Mouse (Mus musculus): ENCODE data around the gene Ecsit. TPM values are rescaled to one million over a fixed set of nuclear protein-coding genes. Genes with fewer than 3 reads are reported as not detected.

The Ecsit gene
- polyA plus RNA-seq (2017; shearing (Covaris generic)), result 44.4 TPM

GRCm38 (mm10) chr9:22085022-22085834 lies at the start of gene Ecsit:
Gene Ecsit (minus strand): TSS chr9:22085438.

GRCm38 (mm10) chr9:22116740-22117426 lies 31.6 kb upstream of the Ecsit start, which contains the start of gene Elof1:
Gene Elof1 (minus strand): TSS chr9:22117172.

GRCm38 (mm10) chr9:22098993-22099696 lies 13.9 kb upstream of the Ecsit start, which contains the start of gene Cnn1:
Gene Cnn1 (plus strand): TSS chr9:22099216.

GRCm38 (mm10) chr9:22070791-22071573 lies 14.3 kb downstream of the Ecsit start, which contains the start of the genes Gm49318 and Zfp653:
Gene Gm49318 (minus strand): TSS chr9:22071259.
Gene Zfp653 (minus strand): TSS chr9:22071376.

GRCm38 (mm10) chr9:22051958-22052254 lies 33.3 kb downstream of the Ecsit start, which contains the start of gene Elavl3:
Gene Elavl3 (minus strand): TSS chr9:22052023.

Other genes with a start within 250 kb of the Ecsit start
- not detected for gene Angptl8, start 249.9 kb downstream of the Ecsit start, polyA plus RNA-seq (2017; shearing (Covaris generic))
- gene Dock6, start 232.8 kb downstream of the Ecsit start, polyA plus RNA-seq (2017; shearing (Covaris generic)), result 4.0 TPM
- 11.8 TPM for gene Rab3d, start 167.2 kb downstream of the Ecsit start, polyA plus RNA-seq (2017; shearing (Covaris generic))
- gene Ccdc159, start 158.0 kb downstream of the Ecsit start, polyA plus RNA-seq (2017; shearing (Covaris generic)), result 0.42 TPM
- 5.5 TPM for gene Tmem205, start 157.9 kb downstream of the Ecsit start, polyA plus RNA-seq (2017; shearing (Covaris generic))
- gene Plppr2, start 148.4 kb downstream of the Ecsit start, polyA plus RNA-seq (2017; shearing (Covaris generic)), result 1.8 TPM
- 9.2 TPM for gene Swsap1, start 129.7 kb downstream of the Ecsit start, polyA plus RNA-seq (2017; shearing (Covaris generic))
- gene Epor, start 121.9 kb downstream of the Ecsit start, polyA plus RNA-seq (2017; shearing (Covaris generic)), result 1.1 TPM
- gene Rgl3, start 96.0 kb downstream of the Ecsit start, polyA plus RNA-seq (2017; shearing (Covaris generic)), result not detected
- gene Ccdc151, start 82.8 kb downstream of the Ecsit start, polyA plus RNA-seq (2017; shearing (Covaris generic)), result not detected
- gene Prkcsh, start 82.6 kb downstream of the Ecsit start, polyA plus RNA-seq (2017; shearing (Covaris generic)), result 102 TPM
- gene Elavl3, start 33.4 kb downstream of the Ecsit start, polyA plus RNA-seq (2017; shearing (Covaris generic)), result not detected
- gene Gm49318, start 14.2 kb downstream of the Ecsit start, polyA plus RNA-seq (2017; shearing (Covaris generic)), result not detected
- gene Zfp653, start 14.1 kb downstream of the Ecsit start, polyA plus RNA-seq (2017; shearing (Covaris generic)), result 6.0 TPM
- not detected for gene Cnn1, start 13.8 kb upstream of the Ecsit start, polyA plus RNA-seq (2017; shearing (Covaris generic))
- 90.5 TPM for gene Elof1, start 31.7 kb upstream of the Ecsit start, polyA plus RNA-seq (2017; shearing (Covaris generic))
- 236 TPM for gene Acp5, start 50.3 kb upstream of the Ecsit start, polyA plus RNA-seq (2017; shearing (Covaris generic))
- 39.5 TPM for gene Pigyl, start 71.4 kb upstream of the Ecsit start, polyA plus RNA-seq (2017; shearing (Covaris generic))
- gene Zfp872, start 102.7 kb upstream of the Ecsit start, polyA plus RNA-seq (2017; shearing (Covaris generic)), result not detected
- gene Zfp809, start 140.3 kb upstream of the Ecsit start, polyA plus RNA-seq (2017; shearing (Covaris generic)), result 57.0 TPM
- gene Zfp599, start 174.5 kb upstream of the Ecsit start, polyA plus RNA-seq (2017; shearing (Covaris generic)), result 6.3 TPM
- 15.5 TPM for gene Zfp810, start 222.2 kb upstream of the Ecsit start, polyA plus RNA-seq (2017; shearing (Covaris generic))